ENCODE assay signal across 9 mouse cellular contexts in the genomic region with DNA sequence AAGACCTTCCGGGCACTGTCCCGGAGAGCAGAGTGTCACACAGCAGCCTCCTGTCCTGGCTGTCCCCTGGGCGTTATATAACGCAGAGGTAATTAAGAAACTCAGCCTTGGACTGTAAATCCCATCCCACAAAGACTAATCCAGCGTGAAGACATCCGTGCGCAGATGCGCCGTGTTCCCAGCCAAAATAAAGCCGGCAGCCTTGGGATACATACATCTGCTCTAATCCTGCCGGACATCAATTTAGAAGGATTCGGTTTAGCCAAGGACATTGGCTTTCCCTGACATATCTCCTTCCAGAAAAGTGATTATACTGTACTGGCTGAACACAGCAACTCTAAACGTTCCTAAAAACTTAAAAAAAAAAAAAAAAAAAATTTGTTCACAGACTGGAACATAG. TPM values are rescaled to one million over a fixed set of nuclear protein-coding genes. Genes with fewer than 3 reads are reported as not detected.
A peak's percentile ranks its signal among the peaks of the same experiment; 100 is the strongest.
DNase-seq lines count a peak whose midpoint lies in the region; ATAC-seq and TF ChIP-seq lines count a peak whose summit lies in the region.
"Had no signal": no experiment of that assay in that cellular context is flagged by ENCODE, and none has a peak within 500 bp of the region (broad histone marks: within the 10 kb centered on the region; RNA-seq: fewer than 3 reads in every experiment).

No protein-coding gene starts in this region.

- H3K4me3 ChIP-seq in midbrain, embryonic 13.5 days (replicated peaks), result no peak overlapping the region

- peak; percentile 23 for DNase-seq in adrenal gland, postnatal 10 days
- no peak for DNase-seq in adrenal gland, postnatal 14 days
- DNase-seq in brain, embryonic 14.5 days (ENCODE audit: low read depth), result peak; percentile 79
- peak; percentile 50 for DNase-seq in gastrocnemius, postnatal 25 days
- no peak for DNase-seq in urinary bladder, adult 2 months (ENCODE audit: low spot score)
- DNase-seq in spleen, postnatal 36 days (ENCODE audit: low spot score in 2 of 2), result no peak
- DNase-seq in heart, adult 11 months, result no peak

- TF ChIP-seq CTCF in brain, embryonic 14.5 days (IDR thresholded peaks at IDR 0.05; ENCODE audit: borderline replicate concordance, extremely low read depth, insufficient read depth, insufficient read length), result no peak

- TF ChIP-seq POLR2A in brain, embryonic 14.5 days (IDR thresholded peaks at IDR 0.05; ENCODE audit: borderline replicate concordance, extremely low read depth, insufficient read depth, insufficient read length, poor library complexity, severe bottlenecking), result no peak

- H3K9me3 ChIP-seq in midbrain, embryonic 13.5 days, result no peaks in the 10 kb centered on the region

- H3K4me2 ChIP-seq in midbrain, embryonic 13.5 days (replicated peaks), result peak overlapping the region; percentile 38

- no peak overlapping the region for H3K27ac ChIP-seq in midbrain, embryonic 13.5 days
- H3K27ac ChIP-seq: macrophage had no signal

- WGBS in midbrain, embryonic 13.5 days, result 15% methylated on average over 13 of the region's 13 CpGs

- peaks cover 13% of the 10 kb centered on the region for H3K4me1 ChIP-seq in midbrain, embryonic 13.5 days (replicated peaks)

- H3K36me3 ChIP-seq in midbrain, embryonic 13.5 days, result no peaks in the 10 kb centered on the region

- peak; percentile 79 for ATAC-seq in midbrain, embryonic 13.5 days

- no peaks in the 10 kb centered on the region for H3K27me3 ChIP-seq in midbrain, embryonic 13.5 days

- 0 out of 2 replicates have a peak overlapping the region, but pooled peaks have one; percentile 14 for H3K9ac ChIP-seq in midbrain, embryonic 13.5 days (replicated peaks)

RNA-seq across cellular contexts. Expression of gene Phactr2, which starts 45.0 kb away (rescaled TPM):
- 10 to 100 TPM; 32.1 to 39.0 TPM for total RNA-seq in adrenal gland, postnatal 10 days (2021)
- 26.3 and 31.4 TPM in 2 replicates for total RNA-seq in adrenal gland, postnatal 14 days (2021)
- 3.4 and 6.4 TPM in 2 replicates for polyA plus RNA-seq in brain, embryonic 14.5 days (2012; rRNA removed)
- total RNA-seq in gastrocnemius, postnatal 25 days (2021), result 10 to 100 TPM; 13.3 to 15.6 TPM
- polyA plus RNA-seq in midbrain, embryonic 13.5 days (2015; fragmentation: Nextera tagmentation; extraction: Ambion mirVana), result 5.1 and 6.4 TPM in 2 replicates
- 13.9 and 20.8 TPM in 2 replicates for polyA plus RNA-seq in urinary bladder, adult 2 months (2012; rRNA removed)

Comparison
In these comparisons a context has a peak if more than half of its experiments do, and no peak if none do; other contexts are left out.
1. DNase-seq: peak in adrenal gland, postnatal 10 days (single experiment), brain, embryonic 14.5 days (single experiment) and gastrocnemius, postnatal 25 days (single experiment); none in adrenal gland, postnatal 14 days (single experiment), urinary bladder, adult 2 months (single experiment), spleen, postnatal 36 days (0 of 2) and heart, adult 11 months (single experiment).